Comparison of ENCODE assay signal across 21 mouse cellular contexts in the genomic region with DNA sequence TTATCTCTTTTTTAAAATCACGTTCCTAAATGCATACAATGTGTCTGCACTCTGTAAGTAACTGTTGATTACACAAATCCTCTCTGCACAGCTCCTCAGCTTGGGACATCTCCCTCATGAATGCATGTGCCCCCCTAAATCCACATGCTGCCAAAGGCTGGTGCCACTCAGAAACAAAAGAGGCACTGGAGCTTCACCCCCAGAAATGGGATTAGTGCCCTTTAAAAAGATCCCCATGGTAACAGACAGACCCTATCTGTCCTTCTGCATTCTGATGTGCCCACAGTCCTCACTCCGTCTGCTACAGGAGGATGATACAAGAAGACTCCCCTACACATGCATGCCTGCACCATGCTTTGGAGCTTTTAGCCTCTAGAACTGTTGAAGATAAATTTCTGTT. TPM values are rescaled to one million over a fixed set of nuclear protein-coding genes. Genes with fewer than 3 reads are reported as not detected.
DNase-seq lines count a peak whose midpoint lies in the region; ATAC-seq lines count a peak whose summit lies in the region.
"Had no signal": no experiment of that assay in that cellular context is flagged by ENCODE, and none has a peak within 500 bp of the region (broad histone marks: within the 10 kb centered on the region; RNA-seq: fewer than 3 reads in every experiment).

No protein-coding gene starts in this region.

- H3K4me1 ChIP-seq in embryonic facial prominence, embryonic 11.5 days (ENCODE audit: control insufficient read depth, insufficient read depth, low read length), result no peaks in the 10 kb centered on the region
- peaks cover 6% of the 10 kb centered on the region; the same call in 1 of the 2 replicates for H3K4me1 ChIP-seq in embryonic facial prominence, embryonic 10.5 days
- H3K4me1 ChIP-seq in midbrain, embryonic 10.5 days, result peaks cover 29% of the 10 kb centered on the region
- H3K4me1 ChIP-seq in midbrain, embryonic 16.5 days (ENCODE audit: control insufficient read depth, insufficient read depth, low read length), result no peaks in the 10 kb centered on the region; the same call in 1 of the 2 replicates
- peaks cover 16% of the 10 kb centered on the region; the same call in 1 of the 2 replicates for H3K4me1 ChIP-seq in midbrain, embryonic 12.5 days
- H3K4me1 ChIP-seq in neural tube, embryonic 15.5 days, result no peaks in the 10 kb centered on the region
- H3K4me1 ChIP-seq: embryonic facial prominence, embryonic 15.5 days; heart, embryonic 13.5 days; liver, embryonic 13.5 days; megakaryocyte, embryonic 14.5 days had no signal

- H3K36me3 ChIP-seq in embryonic facial prominence, embryonic 11.5 days (replicated peaks; ENCODE audit: control insufficient read depth, insufficient read depth, low read depth, low read length), result no peaks in the 10 kb centered on the region
- H3K36me3 ChIP-seq in embryonic facial prominence, embryonic 10.5 days (replicated peaks), result no peaks in the 10 kb centered on the region
- no peaks in the 10 kb centered on the region for H3K36me3 ChIP-seq in midbrain, embryonic 10.5 days
- H3K36me3 ChIP-seq in midbrain, embryonic 16.5 days (ENCODE audit: control insufficient read depth, insufficient read depth, low read length), result no peaks in the 10 kb centered on the region
- H3K36me3 ChIP-seq in midbrain, embryonic 12.5 days, result no peaks in the 10 kb centered on the region
- no peaks in the 10 kb centered on the region for H3K36me3 ChIP-seq in neural tube, embryonic 15.5 days
- H3K36me3 ChIP-seq: embryonic facial prominence, embryonic 15.5 days; heart, embryonic 13.5 days; liver, embryonic 13.5 days had no signal

- H3K4me2 ChIP-seq in embryonic facial prominence, embryonic 11.5 days (ENCODE audit: low read depth, low read length), result no peak overlapping the region
- H3K4me2 ChIP-seq in midbrain, embryonic 16.5 days (ENCODE audit: low read length), result no peak overlapping the region
- 0 out of 2 replicates have a peak overlapping the region, but pooled peaks have one; percentile 1 for H3K4me2 ChIP-seq in midbrain, embryonic 12.5 days (replicated peaks)
- H3K4me2 ChIP-seq in neural tube, embryonic 15.5 days, result no peak overlapping the region
- H3K4me2 ChIP-seq: embryonic facial prominence, embryonic 15.5 days; heart, embryonic 13.5 days; liver, embryonic 13.5 days had no signal

- H3K9ac ChIP-seq in embryonic facial prominence, embryonic 11.5 days (replicated peaks; ENCODE audit: low read length), result no peak overlapping the region
- no peak overlapping the region for H3K9ac ChIP-seq in midbrain, embryonic 16.5 days (ENCODE audit: low read depth, low read length)
- H3K9ac ChIP-seq in midbrain, embryonic 12.5 days (replicated peaks), result no peak overlapping the region
- no peak overlapping the region for H3K9ac ChIP-seq in neural tube, embryonic 15.5 days (replicated peaks)
- H3K9ac ChIP-seq: embryonic facial prominence, embryonic 15.5 days; heart, embryonic 13.5 days; liver, embryonic 13.5 days had no signal

- no peaks in the 10 kb centered on the region for H3K9me3 ChIP-seq in embryonic facial prominence, embryonic 11.5 days (replicated peaks; ENCODE audit: control insufficient read depth, low read length)
- H3K9me3 ChIP-seq in embryonic facial prominence, embryonic 10.5 days, result no peaks in the 10 kb centered on the region
- no peaks in the 10 kb centered on the region; the same call in 1 of the 2 replicates for H3K9me3 ChIP-seq in midbrain, embryonic 10.5 days (replicated peaks)
- no peaks in the 10 kb centered on the region for H3K9me3 ChIP-seq in midbrain, embryonic 16.5 days (replicated peaks; ENCODE audit: control insufficient read depth, low read length, poor library complexity, severe bottlenecking)
- H3K9me3 ChIP-seq in midbrain, embryonic 12.5 days, result no peaks in the 10 kb centered on the region
- H3K9me3 ChIP-seq in neural tube, embryonic 15.5 days (replicated peaks), result no peaks in the 10 kb centered on the region
- H3K9me3 ChIP-seq: embryonic facial prominence, embryonic 15.5 days; heart, embryonic 13.5 days; liver, embryonic 13.5 days had no signal

- no peak overlapping the region for H3K4me3 ChIP-seq in embryonic facial prominence, embryonic 11.5 days (ENCODE audit: low read depth, low read length)
- no peak overlapping the region for H3K4me3 ChIP-seq in embryonic facial prominence, embryonic 10.5 days
- H3K4me3 ChIP-seq in midbrain, embryonic 10.5 days, result peak overlapping the region; percentile 9; the same call in 1 of the 2 replicates
- no peak overlapping the region for H3K4me3 ChIP-seq in midbrain, embryonic 16.5 days (ENCODE audit: low read depth, low read length)
- H3K4me3 ChIP-seq in midbrain, embryonic 12.5 days, result no peak overlapping the region
- no peak overlapping the region for H3K4me3 ChIP-seq in neural tube, embryonic 15.5 days (replicated peaks)
- H3K4me3 ChIP-seq: embryonic facial prominence, embryonic 15.5 days; heart, adult 2 months; heart, embryonic 13.5 days; liver, embryonic 13.5 days; megakaryocyte, embryonic 14.5 days had no signal

- H3K27me3 ChIP-seq in embryonic facial prominence, embryonic 11.5 days (ENCODE audit: control insufficient read depth, insufficient read depth, low read length), result no peaks in the 10 kb centered on the region
- no peaks in the 10 kb centered on the region for H3K27me3 ChIP-seq in embryonic facial prominence, embryonic 10.5 days (replicated peaks; ENCODE audit: low read depth, poor library complexity, severe bottlenecking)
- peaks cover 26% of the 10 kb centered on the region; the same call in 1 of the 2 replicates for H3K27me3 ChIP-seq in midbrain, embryonic 10.5 days (ENCODE audit: low read depth, poor library complexity, severe bottlenecking)
- no peaks in the 10 kb centered on the region for H3K27me3 ChIP-seq in midbrain, embryonic 16.5 days (ENCODE audit: control insufficient read depth, insufficient read depth, low read depth, low read length)
- no peaks in the 10 kb centered on the region for H3K27me3 ChIP-seq in midbrain, embryonic 12.5 days
- H3K27me3 ChIP-seq in neural tube, embryonic 15.5 days (replicated peaks), result no peaks in the 10 kb centered on the region
- H3K27me3 ChIP-seq: embryonic facial prominence, embryonic 15.5 days; heart, embryonic 13.5 days; liver, embryonic 13.5 days; megakaryocyte, embryonic 14.5 days had no signal

- 50% methylated on average over 2 of the region's 2 CpGs for WGBS in embryonic facial prominence, embryonic 11.5 days
- WGBS in embryonic facial prominence, embryonic 10.5 days, result 50% methylated on average over 2 of the region's 2 CpGs
- WGBS in midbrain, embryonic 10.5 days, result 10% methylated on average over 2 of the region's 2 CpGs
- 3% methylated on average over 2 of the region's 2 CpGs for WGBS in midbrain, embryonic 16.5 days
- 15% methylated on average over 2 of the region's 2 CpGs for whole genome bisulfite sequencing in midbrain, embryonic 12.5 days
- WGBS in neural tube, embryonic 15.5 days, result 22% methylated on average over 2 of the region's 2 CpGs

- 0 out of 2 replicates have a peak, but pooled peaks have one; percentile 56 for ATAC-seq in embryonic facial prominence, embryonic 11.5 days (replicated peaks; ENCODE audit: insufficient number of reproducible peaks, low FRiP score, low TSS enrichment, low read depth)
- no peak for ATAC-seq in midbrain, embryonic 16.5 days
- peak; percentile 68; the same call in 1 of the 2 replicates for ATAC-seq in midbrain, embryonic 12.5 days (ENCODE audit: low FRiP score, low read depth)
- ATAC-seq in neural tube, embryonic 15.5 days (ENCODE audit: low FRiP score), result 0 out of 2 replicates have a peak, but pooled peaks have one; percentile 24
- ATAC-seq: CD4-positive, CD25-positive, alpha-beta regulatory T cell, adult 4 months; intestine, postnatal 0 days had no signal

- no peak for DNase-seq in embryonic facial prominence, embryonic 11.5 days (ENCODE audit: low spot score)
- no peak for DNase-seq in embryonic facial prominence, embryonic 10.5 days (ENCODE audit: low spot score)
- peak; percentile 44 for DNase-seq in midbrain, embryonic 10.5 days (ENCODE audit: low spot score)
- no peak for DNase-seq in layer of hippocampus, adult 9-10 months (ENCODE audit: low spot score)
- DNase-seq: adrenal gland, postnatal 14 days; cerebellum, adult 9-11 months; gastrocnemius, postnatal 25 days; heart, adult 2 months; heart, postnatal 14 days; kidney, postnatal 36 days; liver, embryonic 13.5 days; lung, adult 2 months; thymus, postnatal 14 days had no signal

- H3K27ac ChIP-seq in embryonic facial prominence, embryonic 11.5 days (replicated peaks; ENCODE audit: low read depth, low read length), result no peak overlapping the region
- no peak overlapping the region for H3K27ac ChIP-seq in embryonic facial prominence, embryonic 10.5 days (replicated peaks)
- 0 out of 2 replicates have a peak overlapping the region, but pooled peaks have one; percentile 29 for H3K27ac ChIP-seq in midbrain, embryonic 10.5 days (replicated peaks)
- H3K27ac ChIP-seq in midbrain, embryonic 16.5 days (ENCODE audit: low read length), result no peak overlapping the region
- H3K27ac ChIP-seq in midbrain, embryonic 12.5 days (replicated peaks), result no peak overlapping the region
- H3K27ac ChIP-seq in neural tube, embryonic 15.5 days (replicated peaks), result no peak overlapping the region
- H3K27ac ChIP-seq: embryonic facial prominence, embryonic 15.5 days; heart, adult 2 months; heart, embryonic 13.5 days; liver, embryonic 13.5 days had no signal

RNA-seq across cellular contexts. Expression of a gene that starts 23.3 kb away (rescaled TPM):
- polyA plus RNA-seq in embryonic facial prominence, embryonic 11.5 days (2014; fragmentation: Nextera tagmentation; extraction: Ambion mirVana), result 43.3 and 44.2 TPM in 2 replicates
- 42.2 and 47.2 TPM in 2 replicates for polyA plus RNA-seq in embryonic facial prominence, embryonic 10.5 days (2016; fragmentation: Nextera tagmentation; extraction: Ambion mirVana)
- polyA plus RNA-seq in midbrain, embryonic 10.5 days (2016; fragmentation: Nextera tagmentation; extraction: Ambion mirVana), result 37.3 and 43.8 TPM in 2 replicates
- polyA plus RNA-seq in midbrain, embryonic 16.5 days (2015; fragmentation: Nextera tagmentation; extraction: Ambion mirVana), result 38.7 and 39.6 TPM in 2 replicates
- 41.8 and 45.0 TPM in 2 replicates for polyA plus RNA-seq in midbrain, embryonic 12.5 days (2016; fragmentation: Nextera tagmentation; extraction: Ambion mirVana)
- 32.8 and 34.4 TPM in 2 replicates for polyA plus RNA-seq in neural tube, embryonic 15.5 days (2015; fragmentation: Nextera tagmentation; extraction: Ambion mirVana)
